Mouse (Mus musculus) MEL (cell line): ENCODE results near the gene Cd86. TPM values are rescaled to one million over a fixed set of nuclear protein-coding genes. Genes with fewer than 3 reads are reported as not detected.

Source experiments
- DNase-seq: peaks from one replicate; pipeline ENCODE4 v3.0.0; 2011; ENCODE audit warnings: low read depth, low spot score
- H3K27ac ChIP-seq: 2 replicates; pipeline ENCODE4 v1.5.1; 2012; ENCODE audit warnings: low read depth, mild to moderate bottlenecking, control low read depth, low read length, moderate library complexity; ENCODE audit not compliant: control insufficient read depth
- H3K27me3 ChIP-seq, 2 experiments: fragments of 150-350 bp in 1 of 2; sonication (generic) in 1 of 2; 2 replicates each; pipeline ENCODE4 v1.6.1; 2012; ENCODE audit warnings: low read length in 2 of 2, mild to moderate bottlenecking in 2 of 2, improper control_type of control experiment in 1 of 2, moderate library complexity in 1 of 2; ENCODE audit not compliant: insufficient read depth in 2 of 2, control insufficient read depth in 1 of 2
- H3K36me3 ChIP-seq, 2 experiments: 2 replicates each; pipeline ENCODE4 v1.6.1; 2012 to 2014; ENCODE audit warnings: low read length in 2 of 2, improper control_type of control experiment in 1 of 2, inconsistent platforms in 1 of 2, mild to moderate bottlenecking in 1 of 2; ENCODE audit not compliant: insufficient read depth in 2 of 2, control insufficient read depth in 1 of 2
- H3K4me1 ChIP-seq, 2 experiments: fragments of 150-350 bp in 1 of 2; sonication (generic) in 1 of 2; 2 replicates each; pipeline ENCODE4 v1.6.1; 2012; ENCODE audit warnings: low read length in 2 of 2, improper control_type of control experiment in 1 of 2, mild to moderate bottlenecking in 1 of 2; ENCODE audit not compliant: insufficient read depth in 2 of 2, control insufficient read depth in 1 of 2
- H3K4me3 ChIP-seq, 2 experiments: fragments of 150-350 bp in 1 of 2; sonication (generic) in 1 of 2; 2 replicates each; pipeline ENCODE4 v1.5.1; 2012; ENCODE audit warnings: low read depth in 2 of 2, low read length in 2 of 2, mild to moderate bottlenecking in 2 of 2, moderate library complexity in 2 of 2, control low read depth in 1 of 2, improper control_type of control experiment in 1 of 2; ENCODE audit not compliant: control insufficient read depth in 1 of 2, insufficient read depth in 1 of 2
- H3K79me2 ChIP-seq: 2 replicates; pipeline ENCODE4 v1.6.1; 2012; ENCODE audit warnings: mild to moderate bottlenecking, low read length, moderate library complexity; ENCODE audit not compliant: control insufficient read depth, poor library complexity, insufficient read depth
- H3K9ac ChIP-seq: 2 replicates; pipeline ENCODE4 v1.6.1; 2012; ENCODE audit warnings: low read depth, mild to moderate bottlenecking, control low read depth, low read length, moderate library complexity; ENCODE audit not compliant: control insufficient read depth, poor library complexity, severe bottlenecking
- H3K9me3 ChIP-seq: fragments of 150-350 bp; sonication (generic); replicated peaks from 2 replicates; pipeline ENCODE4 v1.6.1; 2012; ENCODE audit warnings: mild to moderate bottlenecking, low read length, improper control_type of control experiment, moderate library complexity; ENCODE audit not compliant: insufficient read depth
- CHD2 ChIP-seq: IDR thresholded peaks from 2 replicates; pipeline ENCODE4 v1.6.1; 2011; ENCODE audit warnings: low read length, improper control_type of control experiment
- ELF1 ChIP-seq: IDR thresholded peaks from 2 replicates; pipeline ENCODE4 v1.6.1; 2014; ENCODE audit warnings: low read depth, mild to moderate bottlenecking, inconsistent platforms, low read length, improper control_type of control experiment, moderate library complexity
- EP300 ChIP-seq, 2 experiments: IDR thresholded peaks; 2 replicates each; pipeline ENCODE4 v1.6.1; 2011; ENCODE audit warnings: improper control_type of control experiment in 2 of 2, low read length in 2 of 2, low read depth in 1 of 2, mild to moderate bottlenecking in 1 of 2
- ETS1 ChIP-seq: IDR thresholded peaks from 2 replicates; pipeline ENCODE4 v1.6.1; 2012; ENCODE audit warnings: low read depth, mild to moderate bottlenecking, inconsistent platforms, low read length, improper control_type of control experiment, moderate library complexity
- HCFC1 ChIP-seq: IDR thresholded peaks from 2 replicates; pipeline ENCODE4 v1.6.1; 2012; ENCODE audit warnings: low read depth, mild to moderate bottlenecking, inconsistent platforms, low read length, improper control_type of control experiment, moderate library complexity
- JUND ChIP-seq: IDR thresholded peaks from 2 replicates; pipeline ENCODE4 v1.6.1; 2011; ENCODE audit warnings: low read depth, mild to moderate bottlenecking, improper control_type of control experiment, low read length
- KAT2A ChIP-seq: conservative IDR thresholded peaks from 2 replicates; pipeline ENCODE4 v1.6.1; 2012; ENCODE audit warnings: low read depth, low read length, improper control_type of control experiment, inconsistent platforms
- MAFK ChIP-seq: IDR thresholded peaks from 2 replicates; pipeline ENCODE4 v1.6.1; 2011; ENCODE audit warnings: low read depth, mild to moderate bottlenecking, low read length, improper control_type of control experiment, borderline replicate concordance
- MAX ChIP-seq: IDR thresholded peaks from 2 replicates; pipeline ENCODE4 v1.6.1; 2011; ENCODE audit warnings: low read length, improper control_type of control experiment
- MAZ ChIP-seq: IDR thresholded peaks from 2 replicates; pipeline ENCODE4 v1.6.1; 2012; ENCODE audit warnings: low read depth, mild to moderate bottlenecking, inconsistent platforms, low read length, improper control_type of control experiment
- MYC ChIP-seq: IDR thresholded peaks from 2 replicates; pipeline ENCODE4 v1.6.1; 2011; ENCODE audit warnings: low read depth, mild to moderate bottlenecking, low read length, improper control_type of control experiment, moderate library complexity
- NELFE ChIP-seq: IDR thresholded peaks from 2 replicates; pipeline ENCODE4 v1.6.1; 2011; ENCODE audit warnings: low read depth, low read length, improper control_type of control experiment
- NRF1 ChIP-seq: IDR thresholded peaks from 2 replicates; pipeline ENCODE4 v1.6.1; 2014; ENCODE audit warnings: low read depth, mild to moderate bottlenecking, inconsistent platforms, low read length, improper control_type of control experiment, moderate library complexity; ENCODE audit not compliant: poor library complexity, insufficient read depth, severe bottlenecking
- POLR2A ChIP-seq, 2 experiments: IDR thresholded peaks; 2 replicates each; pipeline ENCODE4 v1.6.1; 2011 to 2012; ENCODE audit warnings: low read length in 2 of 2, mild to moderate bottlenecking in 2 of 2, control low read depth in 1 of 2, improper control_type of control experiment in 1 of 2, low read depth in 1 of 2, moderate library complexity in 1 of 2; ENCODE audit not compliant: control insufficient read depth in 1 of 2, insufficient read depth in 1 of 2, poor library complexity in 1 of 2
- POLR2AphosphoS2 ChIP-seq: IDR thresholded peaks from 2 replicates; pipeline ENCODE4 v1.6.1; 2011; ENCODE audit warnings: low read length, improper control_type of control experiment
- POLR2AphosphoS5 ChIP-seq: IDR thresholded peaks from 2 replicates; pipeline ENCODE4 v1.6.1; 2012; ENCODE audit warnings: low read depth, borderline replicate concordance, mild to moderate bottlenecking, inconsistent platforms, low read length, moderate library complexity, mixed read lengths
- RAD21 ChIP-seq: IDR thresholded peaks from 2 replicates; pipeline ENCODE4 v1.6.1; 2011; ENCODE audit warnings: mild to moderate bottlenecking, low read depth, low read length, improper control_type of control experiment
- SMC3 ChIP-seq: IDR thresholded peaks from 2 replicates; pipeline ENCODE4 v1.6.1; 2011; ENCODE audit warnings: low read depth, low read length, improper control_type of control experiment
- TCF12 ChIP-seq: IDR thresholded peaks from 2 replicates; pipeline ENCODE4 v1.6.1; 2014; ENCODE audit warnings: low read depth, mild to moderate bottlenecking, inconsistent platforms, low read length, improper control_type of control experiment, moderate library complexity
- USF1 ChIP-seq: IDR thresholded peaks from 2 replicates; pipeline ENCODE4 v1.6.1; 2014; ENCODE audit warnings: low read depth, mild to moderate bottlenecking, inconsistent platforms, low read length, improper control_type of control experiment, moderate library complexity
- USF2 ChIP-seq, 2 experiments: IDR thresholded peaks; 2 replicates each; pipeline ENCODE4 v1.6.1; 2011 to 2012; ENCODE audit warnings: improper control_type of control experiment in 2 of 2, low read length in 2 of 2, borderline replicate concordance in 1 of 2, inconsistent platforms in 1 of 2, low read depth in 1 of 2, mild to moderate bottlenecking in 1 of 2; ENCODE audit not compliant: insufficient read depth in 1 of 2
- ZC3H11A ChIP-seq: IDR thresholded peaks from 2 replicates; pipeline ENCODE4 v1.6.1; 2012; ENCODE audit warnings: low read depth, mild to moderate bottlenecking, inconsistent platforms, low read length, improper control_type of control experiment
- polyA plus RNA-seq, 2 experiments: library from polyadenylated mRNA; stranded (reverse) in 1 of 2; unstranded in 1 of 2; fragments of >175 nt in 1 of 2; fragments of >200 nt in 1 of 2; gene quantifications; 2 replicates each; pipeline versions ENCODE4 v1.2.1 to v1.2.4; 2012; ENCODE audit warnings: low replicate concordance in 2 of 2, low read depth in 1 of 2; ENCODE audit not compliant: insufficient read length in 2 of 2, insufficient read depth in 1 of 2, missing spikeins in 1 of 2
- total RNA-seq: library from RNA; depleted of rRNA; stranded (reverse); fragments of 300-350 nt; gene quantifications from 2 replicates; pipeline ENCODE4 v1.2.3, GENCODE M21; 2012

Cd86 gene
- total and polyA plus RNA-seq, 3 experiments = not detected

- Histone ChIP-seq H3K9ac (no peak overlapping the region), H3K36me3 (peaks cover 0 to 9% of the 10 kb centered on the region in 2 experiments; a peak in 2 of 4 replicates), H3K27me3 (no peaks in the 10 kb centered on the region), H3K27ac (no peak overlapping the region), H3K79me2 (no peaks in the 10 kb centered on the region), H3K4me3 (no peak overlapping the region), H3K9me3 (no peaks in the 10 kb centered on the region), H3K4me1 (peaks cover 2 to 11% of the 10 kb centered on the region in 2 experiments; a peak in 3 of 4 replicates)
- peak; percentile 85 for DNase-seq
- TF ChIP-seq ELF1 = peak; percentile 78
- TF ChIP-seq MAFK = peak; percentile 33; the same call in 1 of the 2 replicates
- no peak for TF ChIP-seq KAT2A
- TF ChIP-seq ZC3H11A = no peak
- TF ChIP-seq JUND = 0 out of 2 replicates have a peak, but pooled peaks have one; percentile 45
- 0 out of 2 replicates have a peak, but pooled peaks have one; percentile 31 for TF ChIP-seq MYC
- TF ChIP-seq ETS1 = 0 out of 2 replicates have a peak, but pooled peaks have one; percentile 39
- peak in 1 of 2 experiments; percentile 40; a peak in 1 of 4 replicates for TF ChIP-seq POLR2A (IDR thresholded peaks at IDR 0.05; ENCODE audit: control insufficient read depth in 1 of 2, insufficient read depth in 1 of 2, low read depth in 1 of 2, low read length in 2 of 2, poor library complexity in 1 of 2)
- TF ChIP-seq EP300 (IDR thresholded peaks at IDR 0.05; ENCODE audit: low read depth in 1 of 2, low read length in 2 of 2) = peak in 1 of 2 experiments; percentile 39; a peak in 1 of 4 replicates
- TF ChIP-seq POLR2AphosphoS5 = no peak
These were observed 39.2 kb downstream of the Cd86 start for GRCm38 (mm10) chr16:36626567-36627197.

- Histone ChIP-seq H3K9me3 (no peaks in the 10 kb centered on the region), H3K27ac (no peak overlapping the region), H3K4me3 (no peak overlapping the region), H3K9ac (no peak overlapping the region), H3K4me1 (peaks cover 2 to 11% of the 10 kb centered on the region in 2 experiments; a peak in 3 of 4 replicates), H3K36me3 (peaks cover 0 to 9% of the 10 kb centered on the region in 2 experiments; a peak in 2 of 4 replicates), H3K79me2 (no peaks in the 10 kb centered on the region), H3K27me3 (no peaks in the 10 kb centered on the region)
- DNase-seq = no peak
- TF ChIP-seq NRF1 = no peak
- TF ChIP-seq SMC3 = no peak
- TF ChIP-seq MAZ = no peak
- no peak for TF ChIP-seq NELFE
- no peak for TF ChIP-seq TCF12
- no peak for TF ChIP-seq MAX
- TF ChIP-seq CHD2 = no peak
- no peak for TF ChIP-seq HCFC1
- no peak for TF ChIP-seq USF2 (IDR thresholded peaks at IDR 0.05; ENCODE audit: borderline replicate concordance in 1 of 2, insufficient read depth in 1 of 2, low read depth in 1 of 2, low read length in 2 of 2)
- no peak for TF ChIP-seq POLR2AphosphoS5
- no peak for TF ChIP-seq USF1
- TF ChIP-seq ELF1 = no peak
- TF ChIP-seq RAD21 = no peak
- no peak for TF ChIP-seq POLR2AphosphoS2
These were observed 40.0 kb downstream of the Cd86 start for GRCm38 (mm10) chr16:36625909-36626308.
